Mouse (Mus musculus) MEL (cell line): ENCODE measurements around the gene Ppp1r32. TPM values are rescaled to one million over a fixed set of nuclear protein-coding genes. Genes with fewer than 3 reads are reported as not detected.

Experiments
- DNase-seq: peaks from one replicate; pipeline ENCODE4 v3.0.0; 2011; ENCODE audit warnings: low read depth, low spot score
- H3K27ac ChIP-seq: 2 replicates; pipeline ENCODE4 v1.5.1; 2012; ENCODE audit warnings: low read depth, mild to moderate bottlenecking, control low read depth, low read length, moderate library complexity; ENCODE audit not compliant: control insufficient read depth
- H3K27me3 ChIP-seq, 2 experiments: fragments of 150-350 bp in 1 of 2; sonication (generic) in 1 of 2; 2 replicates each; pipeline ENCODE4 v1.6.1; 2012; ENCODE audit warnings: low read length in 2 of 2, mild to moderate bottlenecking in 2 of 2, improper control_type of control experiment in 1 of 2, moderate library complexity in 1 of 2; ENCODE audit not compliant: insufficient read depth in 2 of 2, control insufficient read depth in 1 of 2
- H3K36me3 ChIP-seq, 2 experiments: 2 replicates each; pipeline ENCODE4 v1.6.1; 2012 to 2014; ENCODE audit warnings: low read length in 2 of 2, improper control_type of control experiment in 1 of 2, inconsistent platforms in 1 of 2, mild to moderate bottlenecking in 1 of 2; ENCODE audit not compliant: insufficient read depth in 2 of 2, control insufficient read depth in 1 of 2
- H3K4me1 ChIP-seq, 2 experiments: fragments of 150-350 bp in 1 of 2; sonication (generic) in 1 of 2; 2 replicates each; pipeline ENCODE4 v1.6.1; 2012; ENCODE audit warnings: low read length in 2 of 2, improper control_type of control experiment in 1 of 2, mild to moderate bottlenecking in 1 of 2; ENCODE audit not compliant: insufficient read depth in 2 of 2, control insufficient read depth in 1 of 2
- H3K4me3 ChIP-seq, 2 experiments: fragments of 150-350 bp in 1 of 2; sonication (generic) in 1 of 2; 2 replicates each; pipeline ENCODE4 v1.5.1; 2012; ENCODE audit warnings: low read depth in 2 of 2, low read length in 2 of 2, mild to moderate bottlenecking in 2 of 2, moderate library complexity in 2 of 2, control low read depth in 1 of 2, improper control_type of control experiment in 1 of 2; ENCODE audit not compliant: control insufficient read depth in 1 of 2, insufficient read depth in 1 of 2
- H3K79me2 ChIP-seq: 2 replicates; pipeline ENCODE4 v1.6.1; 2012; ENCODE audit warnings: mild to moderate bottlenecking, low read length, moderate library complexity; ENCODE audit not compliant: control insufficient read depth, poor library complexity, insufficient read depth
- H3K9ac ChIP-seq: 2 replicates; pipeline ENCODE4 v1.6.1; 2012; ENCODE audit warnings: low read depth, mild to moderate bottlenecking, control low read depth, low read length, moderate library complexity; ENCODE audit not compliant: control insufficient read depth, poor library complexity, severe bottlenecking
- H3K9me3 ChIP-seq: fragments of 150-350 bp; sonication (generic); replicated peaks from 2 replicates; pipeline ENCODE4 v1.6.1; 2012; ENCODE audit warnings: mild to moderate bottlenecking, low read length, improper control_type of control experiment, moderate library complexity; ENCODE audit not compliant: insufficient read depth
- CHD2 ChIP-seq: IDR thresholded peaks from 2 replicates; pipeline ENCODE4 v1.6.1; 2011; ENCODE audit warnings: low read length, improper control_type of control experiment
- CTCF ChIP-seq, 3 experiments: IDR thresholded peaks in 2 of 3; conservative IDR thresholded peaks in 1 of 3; 2 replicates each; pipeline ENCODE4 v1.5.1; 2011 to 2012; ENCODE audit warnings: low read length in 3 of 3, low read depth in 2 of 3, mild to moderate bottlenecking in 2 of 3, improper control_type of control experiment in 1 of 3, inconsistent platforms in 1 of 3, mixed read lengths in 1 of 3, moderate library complexity in 1 of 3; ENCODE audit not compliant: control insufficient read depth in 1 of 3, insufficient read depth in 1 of 3, poor library complexity in 1 of 3, severe bottlenecking in 1 of 3
- ELF1 ChIP-seq: IDR thresholded peaks from 2 replicates; pipeline ENCODE4 v1.6.1; 2014; ENCODE audit warnings: low read depth, mild to moderate bottlenecking, inconsistent platforms, low read length, improper control_type of control experiment, moderate library complexity
- EP300 ChIP-seq, 2 experiments: IDR thresholded peaks; 2 replicates each; pipeline ENCODE4 v1.6.1; 2011; ENCODE audit warnings: improper control_type of control experiment in 2 of 2, low read length in 2 of 2, low read depth in 1 of 2, mild to moderate bottlenecking in 1 of 2
- ETS1 ChIP-seq: IDR thresholded peaks from 2 replicates; pipeline ENCODE4 v1.6.1; 2012; ENCODE audit warnings: low read depth, mild to moderate bottlenecking, inconsistent platforms, low read length, improper control_type of control experiment, moderate library complexity
- GABPA ChIP-seq: IDR thresholded peaks from 2 replicates; pipeline ENCODE4 v1.6.1; 2012; ENCODE audit warnings: low read depth, mild to moderate bottlenecking, inconsistent platforms, low read length, improper control_type of control experiment, moderate library complexity
- JUND ChIP-seq: IDR thresholded peaks from 2 replicates; pipeline ENCODE4 v1.6.1; 2011; ENCODE audit warnings: low read depth, mild to moderate bottlenecking, improper control_type of control experiment, low read length
- MAX ChIP-seq: IDR thresholded peaks from 2 replicates; pipeline ENCODE4 v1.6.1; 2011; ENCODE audit warnings: low read length, improper control_type of control experiment
- MAZ ChIP-seq: IDR thresholded peaks from 2 replicates; pipeline ENCODE4 v1.6.1; 2012; ENCODE audit warnings: low read depth, mild to moderate bottlenecking, inconsistent platforms, low read length, improper control_type of control experiment
- MYB ChIP-seq: IDR thresholded peaks from 2 replicates; pipeline ENCODE4 v1.6.1; 2011; ENCODE audit warnings: mild to moderate bottlenecking, low read depth, low read length, improper control_type of control experiment
- POLR2AphosphoS2 ChIP-seq: IDR thresholded peaks from 2 replicates; pipeline ENCODE4 v1.6.1; 2011; ENCODE audit warnings: low read length, improper control_type of control experiment
- POLR2AphosphoS5 ChIP-seq: IDR thresholded peaks from 2 replicates; pipeline ENCODE4 v1.6.1; 2012; ENCODE audit warnings: low read depth, borderline replicate concordance, mild to moderate bottlenecking, inconsistent platforms, low read length, moderate library complexity, mixed read lengths
- RAD21 ChIP-seq: IDR thresholded peaks from 2 replicates; pipeline ENCODE4 v1.6.1; 2011; ENCODE audit warnings: mild to moderate bottlenecking, low read depth, low read length, improper control_type of control experiment
- RCOR1 ChIP-seq: IDR thresholded peaks from 2 replicates; pipeline ENCODE4 v1.6.1; 2012; ENCODE audit warnings: low read depth, mild to moderate bottlenecking, inconsistent platforms, low read length, improper control_type of control experiment
- SMC3 ChIP-seq: IDR thresholded peaks from 2 replicates; pipeline ENCODE4 v1.6.1; 2011; ENCODE audit warnings: low read depth, low read length, improper control_type of control experiment
- TAL1 ChIP-seq: IDR thresholded peaks from 2 replicates; pipeline ENCODE4 v1.6.1; 2012; ENCODE audit warnings: mild to moderate bottlenecking, inconsistent platforms, low read length, moderate library complexity, mixed read lengths
- TBP ChIP-seq: IDR thresholded peaks from 2 replicates; pipeline ENCODE4 v1.8.0; 2011; ENCODE audit warnings: low read depth, low read length, improper control_type of control experiment
- UBTF ChIP-seq: IDR thresholded peaks from 2 replicates; pipeline ENCODE4 v1.6.1; 2012; ENCODE audit warnings: low read depth, mild to moderate bottlenecking, inconsistent platforms, low read length, improper control_type of control experiment, moderate library complexity, borderline replicate concordance; ENCODE audit not compliant: insufficient read depth
- USF2 ChIP-seq, 2 experiments: IDR thresholded peaks; 2 replicates each; pipeline ENCODE4 v1.6.1; 2011 to 2012; ENCODE audit warnings: improper control_type of control experiment in 2 of 2, low read length in 2 of 2, borderline replicate concordance in 1 of 2, inconsistent platforms in 1 of 2, low read depth in 1 of 2, mild to moderate bottlenecking in 1 of 2; ENCODE audit not compliant: insufficient read depth in 1 of 2
- ZC3H11A ChIP-seq: IDR thresholded peaks from 2 replicates; pipeline ENCODE4 v1.6.1; 2012; ENCODE audit warnings: low read depth, mild to moderate bottlenecking, inconsistent platforms, low read length, improper control_type of control experiment
- ZMIZ1 ChIP-seq: IDR thresholded peaks from 2 replicates; pipeline ENCODE4 v1.6.1; 2012; ENCODE audit warnings: low read depth, mild to moderate bottlenecking, inconsistent platforms, low read length, improper control_type of control experiment, moderate library complexity
- ZNF384 ChIP-seq: IDR thresholded peaks from 2 replicates; pipeline ENCODE4 v1.6.1; 2012; ENCODE audit warnings: low read depth, mild to moderate bottlenecking, inconsistent platforms, low read length, improper control_type of control experiment
- polyA plus RNA-seq, 2 experiments: library from polyadenylated mRNA; stranded (reverse) in 1 of 2; unstranded in 1 of 2; fragments of >175 nt in 1 of 2; fragments of >200 nt in 1 of 2; gene quantifications; 2 replicates each; pipeline versions ENCODE4 v1.2.1 to v1.2.4; 2012; ENCODE audit warnings: low replicate concordance in 2 of 2, low read depth in 1 of 2; ENCODE audit not compliant: insufficient read length in 2 of 2, insufficient read depth in 1 of 2, missing spikeins in 1 of 2
- total RNA-seq: library from RNA; depleted of rRNA; stranded (reverse); fragments of 300-350 nt; gene quantifications from 2 replicates; pipeline ENCODE4 v1.2.3, GENCODE M21; 2012

Gene Ppp1r32
- total and polyA plus RNA-seq, 3 experiments, result 0.19 to 0.57 TPM; not detected in 1

DNA sequence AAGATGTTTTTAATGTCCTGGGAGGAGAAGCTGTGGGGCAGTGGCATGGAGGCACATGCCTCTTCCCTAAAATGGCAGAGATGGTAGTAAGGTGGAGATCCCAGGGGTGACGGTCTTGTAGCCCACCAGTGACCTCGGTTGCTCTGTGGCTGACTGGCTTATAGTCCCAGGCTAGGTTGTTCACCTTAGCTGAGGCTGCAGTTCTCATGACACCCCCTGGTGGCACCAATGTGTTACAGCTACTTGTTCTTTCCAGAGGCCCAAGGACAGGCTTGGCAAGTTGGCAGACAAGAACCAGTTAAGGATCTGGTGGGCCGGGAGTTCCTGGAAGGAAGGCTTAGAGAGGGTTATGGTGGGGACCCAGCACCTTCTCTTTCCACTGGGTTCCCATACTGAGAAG, 46.8 kb downstream of the Ppp1r32 start:
- Histone ChIP-seq H3K4me1 (no peaks in the 10 kb centered on the region), H3K27ac (no peak overlapping the region), H3K4me3 (no peak overlapping the region), H3K79me2 (no peaks in the 10 kb centered on the region), H3K27me3 (0 out of 4 replicates have a peak, but pooled peaks cover 0 to 2% of the 10 kb centered on the region in 2 experiments), H3K36me3 (no peaks in the 10 kb centered on the region), H3K9ac (no peak overlapping the region), H3K9me3 (no peaks in the 10 kb centered on the region)
- peak; percentile 75 for TF ChIP-seq SMC3
- peak; percentile 70 to 74 (median 74) for TF ChIP-seq CTCF (IDR thresholded peaks at IDR 0.05 in 2 of 3, conservative IDR thresholded peaks at IDR 0.05 in 1 of 3; ENCODE audit: control insufficient read depth in 1 of 3, insufficient read depth in 1 of 3, low read depth in 2 of 3, low read length in 3 of 3, poor library complexity in 1 of 3, severe bottlenecking in 1 of 3)
- no peak for TF ChIP-seq UBTF
- TF ChIP-seq RAD21, result peak; percentile 37
- DNase-seq, result peak; percentile 75

DNA sequence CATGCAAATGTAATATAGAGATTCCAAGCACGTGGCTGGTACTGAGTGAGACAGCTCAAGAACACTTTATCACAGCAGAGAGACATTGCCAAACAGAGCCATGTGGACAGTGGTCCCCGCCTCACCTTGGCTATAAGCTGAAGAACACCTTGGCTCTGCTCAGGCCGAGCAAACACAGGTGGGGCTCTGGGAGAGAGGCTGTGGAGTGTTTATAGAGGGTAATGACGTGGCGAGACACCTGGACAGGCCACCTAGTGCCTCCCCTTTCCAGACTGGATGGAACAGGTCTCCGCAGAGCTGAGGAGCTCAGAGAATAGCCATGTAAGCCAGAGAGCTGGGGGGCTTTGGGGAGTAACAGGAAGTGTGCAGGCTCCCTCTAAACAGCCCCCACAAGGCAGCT, 47.8 kb downstream of the Ppp1r32 start:
- H3K9me3 ChIP-seq, result no peaks in the 10 kb centered on the region
- H3K4me3 ChIP-seq, result no peak overlapping the region
- no peak overlapping the region for H3K9ac ChIP-seq
- no peaks in the 10 kb centered on the region for H3K4me1 ChIP-seq
- H3K79me2 ChIP-seq, result no peaks in the 10 kb centered on the region
- no peaks in the 10 kb centered on the region for H3K36me3 ChIP-seq
- 0 out of 4 replicates have a peak, but pooled peaks cover 0 to 2% of the 10 kb centered on the region in 2 experiments for H3K27me3 ChIP-seq
- TF ChIP-seq ZNF384, result no peak
- no peak for TF ChIP-seq MAZ
- TF ChIP-seq TBP, result no peak
- no peak for TF ChIP-seq TAL1
- no peak for TF ChIP-seq ZC3H11A
- no peak for TF ChIP-seq ELF1
- TF ChIP-seq GABPA, result no peak
- TF ChIP-seq EP300 (IDR thresholded peaks at IDR 0.05; ENCODE audit: low read depth in 1 of 2, low read length in 2 of 2), result no peak
- TF ChIP-seq ETS1, result no peak
- no peak for TF ChIP-seq ZMIZ1
- no peak for TF ChIP-seq MAX
- TF ChIP-seq MYB, result no peak
- TF ChIP-seq RCOR1, result no peak
- TF ChIP-seq USF2 (IDR thresholded peaks at IDR 0.05; ENCODE audit: borderline replicate concordance in 1 of 2, insufficient read depth in 1 of 2, low read depth in 1 of 2, low read length in 2 of 2), result no peak
- no peak for TF ChIP-seq POLR2AphosphoS2
- no peak for TF ChIP-seq JUND
- no peak for TF ChIP-seq POLR2AphosphoS5
- no peak for TF ChIP-seq CHD2
- H3K27ac ChIP-seq, result no peak overlapping the region
- DNase-seq, result no peak
